Mouse (Mus musculus) G1E (cell line): Measurements from ENCODE around the gene Top1.

Source experiments
- CTCF ChIP-seq: IDR thresholded peaks from 2 replicates; pipeline ENCODE4 v1.5.1; 2012; ENCODE audit warnings: low read depth, low read length, inconsistent platforms, mixed read lengths
- GATA1 ChIP-seq: IDR thresholded peaks from 2 replicates; pipeline ENCODE4 v1.6.1; 2012; ENCODE audit warnings: borderline replicate concordance, low read length, inconsistent platforms, mixed read lengths
- GATA2 ChIP-seq: IDR thresholded peaks from 2 replicates; pipeline ENCODE4 v1.6.1; 2012; ENCODE audit warnings: low read depth, low read length, inconsistent platforms, borderline replicate concordance
- POLR2AphosphoS5 ChIP-seq: IDR thresholded peaks from 2 replicates; pipeline ENCODE4 v1.6.1; 2012; ENCODE audit warnings: low read depth, low read length, inconsistent platforms; ENCODE audit not compliant: insufficient replicate concordance
- TAL1 ChIP-seq: conservative IDR thresholded peaks from 2 replicates; pipeline ENCODE4 v1.6.1; 2012; ENCODE audit warnings: low read depth, low read length, inconsistent platforms, mixed read lengths

GRCm38 (mm10) chr2:160701603-160702002 is 55.9 kb downstream of the Top1 start:
- TF ChIP-seq CTCF (no peak), GATA1 (no peak), POLR2AphosphoS5 (no peak), TAL1 (no peak), GATA2 (no peak)
